Mouse (Mus musculus): Measurements from ENCODE around the gene Olah. TPM values are rescaled to one million over a fixed set of nuclear protein-coding genes. Genes with fewer than 3 reads are reported as not detected.
A peak's percentile ranks its signal among the peaks of the same experiment; 100 is the strongest.

Gene Olah
- total and polyA plus RNA-seq, 2 experiments from 2014 or later, result 0.20 TPM; not detected in 1

GRCm38 (mm10) chr2:3414241-3414640 lies 17.2 kb upstream of the Olah start:
- H3K4me2 ChIP-seq (ENCODE audit: low read depth, low read length, poor library complexity, severe bottlenecking), result no peak overlapping the region
- whole genome bisulfite sequencing, result 30% methylated on average over 4 of the region's 4 CpGs
- no peaks in the 10 kb centered on the region for H3K36me3 ChIP-seq (ENCODE audit: insufficient read depth, low read length)
- no peaks in the 10 kb centered on the region for H3K9me3 ChIP-seq (ENCODE audit: low read length)
- no peak overlapping the region for H3K4me3 ChIP-seq (ENCODE audit: low read depth, low read length)
- no peaks in the 10 kb centered on the region for H3K27me3 ChIP-seq (ENCODE audit: insufficient read depth, low read length)
- no peak overlapping the region for H3K27ac ChIP-seq (ENCODE audit: low read depth, low read length)
- H3K9ac ChIP-seq (replicated peaks; ENCODE audit: low read length, poor library complexity, severe bottlenecking), result no peak overlapping the region
- H3K4me1 ChIP-seq (ENCODE audit: insufficient read depth, low read length), result no peaks in the 10 kb centered on the region
- peak; percentile 79 for TF ChIP-seq CTCF (IDR thresholded peaks at IDR 0.05)
- ATAC-seq (ENCODE audit: low FRiP score) (no peak), DNase-seq (ENCODE audit: low spot score) (peak; percentile 68)

- DNase-seq (ENCODE audit: low spot score), result no peak
- H3K4me2 ChIP-seq (ENCODE audit: low read depth, low read length, poor library complexity, severe bottlenecking), result no peak overlapping the region
- H3K9me3 ChIP-seq (ENCODE audit: low read length), result no peaks in the 10 kb centered on the region
- 81% methylated on average over 7 of the region's 7 CpGs for WGBS
- H3K4me3 ChIP-seq (ENCODE audit: low read depth, low read length), result no peak overlapping the region
- no peak overlapping the region for H3K27ac ChIP-seq (ENCODE audit: low read depth, low read length)
- H3K4me1 ChIP-seq (ENCODE audit: insufficient read depth, low read length), result no peaks in the 10 kb centered on the region
- no peak for TF ChIP-seq CTCF (IDR thresholded peaks at IDR 0.05)
- ATAC-seq (ENCODE audit: low FRiP score), result no peak
- H3K36me3 ChIP-seq (ENCODE audit: insufficient read depth, low read length), result no peaks in the 10 kb centered on the region
- H3K9ac ChIP-seq (replicated peaks; ENCODE audit: low read length, poor library complexity, severe bottlenecking), result no peak overlapping the region
- H3K27me3 ChIP-seq (ENCODE audit: insufficient read depth, low read length), result no peaks in the 10 kb centered on the region
Measured at GRCm38 (mm10) chr2:3407756-3408155, 10.7 kb upstream of the Olah start.

- Histone ChIP-seq H3K27ac (ENCODE audit: low read depth, low read length) (no peak overlapping the region), H3K27me3 (ENCODE audit: insufficient read depth, low read length) (no peaks in the 10 kb centered on the region), H3K36me3 (ENCODE audit: insufficient read depth, low read length) (no peaks in the 10 kb centered on the region), H3K9ac (replicated peaks; ENCODE audit: low read length, poor library complexity, severe bottlenecking) (no peak overlapping the region), H3K4me1 (ENCODE audit: insufficient read depth, low read length) (no peaks in the 10 kb centered on the region), H3K9me3 (ENCODE audit: low read length) (no peaks in the 10 kb centered on the region), H3K4me3 (ENCODE audit: low read depth, low read length) (no peak overlapping the region), H3K4me2 (ENCODE audit: low read depth, low read length, poor library complexity, severe bottlenecking) (no peak overlapping the region)
- 82% methylated on average over 4 of the region's 4 CpGs for WGBS
- DNase-seq (ENCODE audit: low spot score) (no peak), ATAC-seq (ENCODE audit: low FRiP score) (no peak)
- no peak for TF ChIP-seq CTCF (IDR thresholded peaks at IDR 0.05)
Measured at GRCm38 (mm10) chr2:3405981-3406380, 9.0 kb upstream of the Olah start.

GRCm38 (mm10) chr2:3391945-3392344 lies 5.1 kb downstream of the Olah start:
- Histone ChIP-seq H3K4me1 (ENCODE audit: insufficient read depth, low read length) (no peaks in the 10 kb centered on the region), H3K36me3 (ENCODE audit: insufficient read depth, low read length) (no peaks in the 10 kb centered on the region), H3K27me3 (ENCODE audit: insufficient read depth, low read length) (no peaks in the 10 kb centered on the region), H3K4me3 (ENCODE audit: low read depth, low read length) (no peak overlapping the region), H3K4me2 (ENCODE audit: low read depth, low read length, poor library complexity, severe bottlenecking) (no peak overlapping the region), H3K9ac (replicated peaks; ENCODE audit: low read length, poor library complexity, severe bottlenecking) (no peak overlapping the region), H3K9me3 (ENCODE audit: low read length) (no peaks in the 10 kb centered on the region), H3K27ac (ENCODE audit: low read depth, low read length) (no peak overlapping the region)
- DNase-seq (ENCODE audit: low spot score) (no peak), ATAC-seq (ENCODE audit: low FRiP score) (no peak)
- 75% methylated on average over 2 of the region's 2 CpGs for WGBS
- TF ChIP-seq CTCF (IDR thresholded peaks at IDR 0.05), result no peak

GRCm38 (mm10) chr2:3387105-3387860 lies 9.7 kb downstream of the Olah start:
- Histone ChIP-seq H3K27ac (ENCODE audit: low read depth, low read length) (no peak overlapping the region), H3K4me1 (ENCODE audit: insufficient read depth, low read length) (no peaks in the 10 kb centered on the region), H3K4me3 (ENCODE audit: low read depth, low read length) (no peak overlapping the region), H3K4me2 (ENCODE audit: low read depth, low read length, poor library complexity, severe bottlenecking) (no peak overlapping the region), H3K27me3 (ENCODE audit: insufficient read depth, low read length) (no peaks in the 10 kb centered on the region), H3K36me3 (ENCODE audit: insufficient read depth, low read length) (no peaks in the 10 kb centered on the region), H3K9me3 (ENCODE audit: low read length) (no peaks in the 10 kb centered on the region), H3K9ac (replicated peaks; ENCODE audit: low read length, poor library complexity, severe bottlenecking) (no peak overlapping the region)
- 84% methylated on average over 6 of the region's 6 CpGs for WGBS
- TF ChIP-seq CTCF (IDR thresholded peaks at IDR 0.05), result no peak
- no peak for ATAC-seq (ENCODE audit: low FRiP score)
- no peak for DNase-seq (ENCODE audit: low spot score)

GRCm38 (mm10) chr2:3365127-3365526 lies 31.9 kb downstream of the Olah start:
- Histone ChIP-seq H3K4me3 (ENCODE audit: low read depth, low read length) (no peak overlapping the region), H3K27me3 (ENCODE audit: insufficient read depth, low read length) (no peaks in the 10 kb centered on the region), H3K9me3 (ENCODE audit: low read length) (no peaks in the 10 kb centered on the region), H3K4me1 (ENCODE audit: insufficient read depth, low read length) (no peaks in the 10 kb centered on the region), H3K36me3 (ENCODE audit: insufficient read depth, low read length) (no peaks in the 10 kb centered on the region), H3K9ac (replicated peaks; ENCODE audit: low read length, poor library complexity, severe bottlenecking) (no peak overlapping the region), H3K4me2 (ENCODE audit: low read depth, low read length, poor library complexity, severe bottlenecking) (no peak overlapping the region), H3K27ac (ENCODE audit: low read depth, low read length) (no peak overlapping the region)
- 26% methylated on average over 4 of the region's 4 CpGs for WGBS
- ATAC-seq (ENCODE audit: low FRiP score), result no peak
- DNase-seq (ENCODE audit: low spot score), result peak; percentile 36
- peak; percentile 56 for TF ChIP-seq CTCF (IDR thresholded peaks at IDR 0.05)

Measured in midbrain, postnatal 0 days (tissue).